Mouse (Mus musculus) erythroblast, embryonic 14.5 days (primary cell): ENCODE results near the gene Htr3b. TPM values are rescaled to one million over a fixed set of nuclear protein-coding genes. Genes with fewer than 3 reads are reported as not detected.

Experiments
- H3K27me3 ChIP-seq: 2 replicates; pipeline ENCODE4 v1.6.1; 2012; ENCODE audit warnings: inconsistent platforms; ENCODE audit not compliant: control insufficient read depth
- H3K36me3 ChIP-seq: 2 replicates; pipeline ENCODE4 v1.6.1; 2012; ENCODE audit warnings: mild to moderate bottlenecking, inconsistent platforms; ENCODE audit not compliant: control insufficient read depth
- H3K4me1 ChIP-seq: 2 replicates; pipeline ENCODE4 v1.6.1; 2012; ENCODE audit warnings: inconsistent platforms; ENCODE audit not compliant: control insufficient read depth
- H3K4me3 ChIP-seq: replicated peaks from 2 replicates; pipeline ENCODE3; 2012; ENCODE audit warnings: moderate library complexity, mild to moderate bottlenecking, inconsistent platforms
- H3K9me3 ChIP-seq: 2 replicates; pipeline ENCODE4 v1.6.1; 2012; ENCODE audit warnings: low read length, inconsistent platforms, mixed read lengths; ENCODE audit not compliant: control insufficient read depth
- GATA1 ChIP-seq: IDR thresholded peaks from 2 replicates; pipeline ENCODE4 v1.6.1; 2012; ENCODE audit warnings: low read length, inconsistent platforms, mixed read lengths
- TAL1 ChIP-seq: IDR thresholded peaks from 3 replicates; pipeline ENCODE4 v1.6.1; 2012; ENCODE audit warnings: low read length, inconsistent platforms, mixed read lengths
- polyA plus RNA-seq: library from polyadenylated mRNA; stranded (reverse); fragments of >175 nt; gene quantifications from 2 replicates; pipeline ENCODE4 v1.2.3, GENCODE M21; 2012

Gene Htr3b
- polyA plus RNA-seq, 1 experiment, result not detected

- H3K4me3 ChIP-seq, result no peak overlapping the region
- H3K27me3 ChIP-seq, result peaks cover 33% of the 10 kb centered on the region
- TF ChIP-seq GATA1 (no peak), TAL1 (no peak)
- no peaks in the 10 kb centered on the region for H3K9me3 ChIP-seq
- no peaks in the 10 kb centered on the region for H3K36me3 ChIP-seq
- H3K4me1 ChIP-seq, result no peaks in the 10 kb centered on the region
These were observed 3.5 kb downstream of the Htr3b start for GRCm38 (mm10) chr9:48961314-48961713.

GRCm38 (mm10) chr9:48947565-48947964 lies 17.2 kb downstream of the Htr3b start:
- H3K9me3 ChIP-seq, result no peaks in the 10 kb centered on the region
- H3K4me1 ChIP-seq, result no peaks in the 10 kb centered on the region
- no peak for TF ChIP-seq GATA1
- no peak for TF ChIP-seq TAL1
- H3K27me3 ChIP-seq, result no peaks in the 10 kb centered on the region
- H3K36me3 ChIP-seq, result no peaks in the 10 kb centered on the region
- no peak overlapping the region for H3K4me3 ChIP-seq

GRCm38 (mm10) chr9:48942349-48942748 lies 22.4 kb downstream of the Htr3b start:
- H3K4me1 ChIP-seq, result no peaks in the 10 kb centered on the region
- no peaks in the 10 kb centered on the region for H3K27me3 ChIP-seq
- no peaks in the 10 kb centered on the region for H3K9me3 ChIP-seq
- H3K36me3 ChIP-seq, result no peaks in the 10 kb centered on the region
- no peak for TF ChIP-seq TAL1
- no peak for TF ChIP-seq GATA1
- H3K4me3 ChIP-seq, result no peak overlapping the region

GRCm38 (mm10) chr9:48929436-48929835 lies 35.4 kb downstream of the Htr3b start:
- TF ChIP-seq TAL1 (no peak), GATA1 (no peak)
- H3K36me3 ChIP-seq, result no peaks in the 10 kb centered on the region
- no peak overlapping the region for H3K4me3 ChIP-seq
- no peaks in the 10 kb centered on the region for H3K4me1 ChIP-seq
- no peaks in the 10 kb centered on the region; the same call in 1 of the 2 replicates for H3K27me3 ChIP-seq
- H3K9me3 ChIP-seq, result no peaks in the 10 kb centered on the region

GRCm38 (mm10) chr9:48928781-48929180 lies 36.0 kb downstream of the Htr3b start:
- Histone ChIP-seq H3K4me1 (no peaks in the 10 kb centered on the region), H3K27me3 (no peaks in the 10 kb centered on the region; the same call in 1 of the 2 replicates), H3K4me3 (no peak overlapping the region), H3K9me3 (no peaks in the 10 kb centered on the region), H3K36me3 (no peaks in the 10 kb centered on the region)
- TF ChIP-seq TAL1, result no peak

- Histone ChIP-seq H3K4me1 (no peaks in the 10 kb centered on the region), H3K9me3 (no peaks in the 10 kb centered on the region), H3K27me3 (peaks cover 2% of the 10 kb centered on the region), H3K36me3 (no peaks in the 10 kb centered on the region), H3K4me3 (no peak overlapping the region)
- TF ChIP-seq TAL1 (no peak), GATA1 (no peak)
These were observed 48.6 kb downstream of the Htr3b start for GRCm38 (mm10) chr9:48916011-48916788.

GRCm38 (mm10) chr9:48910885-48911537 lies 53.8 kb downstream of the Htr3b start, which contains the start of gene Htr3a:
TSS of gene Htr3a (minus strand) at chr9:48911099.
- H3K4me1 ChIP-seq, result no peaks in the 10 kb centered on the region
- no peaks in the 10 kb centered on the region for H3K9me3 ChIP-seq
- H3K27me3 ChIP-seq, result peaks cover 11% of the 10 kb centered on the region
- no peak for TF ChIP-seq TAL1
- TF ChIP-seq GATA1, result no peak
- H3K4me3 ChIP-seq, result no peak within 1 kb of the TSS
- H3K36me3 ChIP-seq, result no peaks in the 10 kb centered on the region

GRCm38 (mm10) chr9:48904421-48904820 lies 60.4 kb downstream of the Htr3b start:
- Histone ChIP-seq H3K36me3 (no peaks in the 10 kb centered on the region), H3K4me3 (no peak overlapping the region), H3K9me3 (no peaks in the 10 kb centered on the region), H3K4me1 (no peaks in the 10 kb centered on the region), H3K27me3 (no peaks in the 10 kb centered on the region)
- no peak for TF ChIP-seq TAL1
- no peak for TF ChIP-seq GATA1

- Histone ChIP-seq H3K4me1 (no peaks in the 10 kb centered on the region), H3K27me3 (no peaks in the 10 kb centered on the region), H3K4me3 (no peak overlapping the region), H3K36me3 (no peaks in the 10 kb centered on the region), H3K9me3 (no peaks in the 10 kb centered on the region)
- TF ChIP-seq TAL1 (no peak), GATA1 (no peak)
These were observed 61.0 kb downstream of the Htr3b start for GRCm38 (mm10) chr9:48903766-48904165.
